Mouse (Mus musculus) left cerebral cortex, adult 18-20 months (tissue): ENCODE measurements around the gene Trappc1. TPM values are rescaled to one million over a fixed set of nuclear protein-coding genes. Genes with fewer than 3 reads are reported as not detected.
A peak's percentile ranks its signal among the peaks of the same experiment; 100 is the strongest.
"Not testable (repeated sequence)": the region's sequence is repeated elsewhere in the genome, so short reads cannot be mapped to it uniquely, and the experiment has no call there.

Experiments
- DNase-seq, 2 experiments: peaks; one replicate each; pipeline ENCODE4 v3.0.0; 2021 to 2022; ENCODE audit warnings: low spot score in 2 of 2, mixed read lengths in 1 of 2
- long read RNA-seq, 2 experiments: library from polyadenylated mRNA; stranded (forward); transcript quantifications; one replicate each; pipeline ENCODE4 v2.0.0; 2021
- total RNA-seq, 2 experiments: library from RNA; stranded (reverse); gene quantifications; 2 replicates each; pipeline ENCODE4 v1.2.3; 2021

Trappc1 gene
- total RNA-seq, result 10 to 100 TPM; 53.2 to 59.5 TPM
- long read RNA-seq, experiment 1, transcript Trappc1-202 (4 exons, 759 nt), result minor isoform, 11 of 47 reads
- long read RNA-seq, experiment 1, transcript Trappc1-203 (5 exons, 751 nt), result major isoform, 25 of 47 reads
- long read RNA-seq, experiment 1, partial matches to known transcripts, result 6 of 47 reads
- long read RNA-seq, experiment 1, other reads (novel, unspliced or antisense), result 5 of 47 reads
- long read RNA-seq, experiment 2, transcript Trappc1-203 (5 exons, 751 nt), result major isoform, 24 of 34 reads
- long read RNA-seq, experiment 2, transcript Trappc1-202 (4 exons, 759 nt), result minor isoform, 5 of 34 reads
- long read RNA-seq, experiment 2, partial matches to known transcripts, result 3 of 34 reads
- long read RNA-seq, experiment 2, other reads (novel, unspliced or antisense), result 2 of 34 reads

- peak; percentile 99 for DNase-seq
These were observed at the start of gene Trappc1, which contains the start of gene Cntrob for GRCm38 (mm10) chr11:69323667-69324111. Gene Trappc1 (plus strand): TSS chr11:69323980. Gene Cntrob (minus strand): TSS chr11:69323775.

GRCm38 (mm10) chr11:69275650-69276049, 48.1 kb upstream of the Trappc1 start:
- no peak for DNase-seq

- DNase-seq, result no peak
These were observed 47.7 kb upstream of the Trappc1 start for GRCm38 (mm10) chr11:69276081-69276480.

- no peak for DNase-seq
These were observed 46.5 kb upstream of the Trappc1 start for GRCm38 (mm10) chr11:69277267-69277666.

- no peak for DNase-seq
These were observed 32.7 kb upstream of the Trappc1 start for GRCm38 (mm10) chr11:69291111-69291510.

- DNase-seq, result peak; percentile 30 to 36
These were observed 28.5 kb upstream of the Trappc1 start for GRCm38 (mm10) chr11:69295286-69295685.

GRCm38 (mm10) chr11:69297799-69298198, 26.0 kb upstream of the Trappc1 start:
- peak; percentile 5 to 31 for DNase-seq

GRCm38 (mm10) chr11:69298231-69298630, 25.5 kb upstream of the Trappc1 start:
- no peak for DNase-seq

- DNase-seq, result no peak
These were observed 21.0 kb upstream of the Trappc1 start for GRCm38 (mm10) chr11:69302817-69303216.

- DNase-seq, result no peak
These were observed 18.5 kb upstream of the Trappc1 start for GRCm38 (mm10) chr11:69305291-69305690.

GRCm38 (mm10) chr11:69306039-69306438, 17.7 kb upstream of the Trappc1 start:
- DNase-seq, result no peak

- no peak for DNase-seq
These were observed 12.5 kb upstream of the Trappc1 start for GRCm38 (mm10) chr11:69311266-69311665.

- no peak for DNase-seq
These were observed 7.4 kb upstream of the Trappc1 start for GRCm38 (mm10) chr11:69316361-69316760.

GRCm38 (mm10) chr11:69318000-69318399, 5.8 kb upstream of the Trappc1 start:
- DNase-seq, result not testable (repeated sequence)

GRCm38 (mm10) chr11:69321580-69321979, 2.2 kb upstream of the Trappc1 start:
- no peak for DNase-seq

- DNase-seq, result peak in 1 of 2 experiments; percentile 58
These were observed 1.8 kb upstream of the Trappc1 start for GRCm38 (mm10) chr11:69322010-69322409.

- no peak for DNase-seq
These were observed 898 bp upstream of the Trappc1 start for GRCm38 (mm10) chr11:69322693-69323471.

GRCm38 (mm10) chr11:69324749-69325148, 969 bp downstream of the Trappc1 start:
- DNase-seq, result no peak

GRCm38 (mm10) chr11:69325628-69326407, 2.0 kb downstream of the Trappc1 start, which contains the start of gene Kcnab3:
Gene Kcnab3 (plus strand): TSS chr11:69326258.
- DNase-seq, result peak; percentile 77 to 85

- DNase-seq, result no peak
These were observed 2.8 kb downstream of the Trappc1 start for GRCm38 (mm10) chr11:69326408-69327156.

- DNase-seq, result no peak
These were observed 3.3 kb downstream of the Trappc1 start for GRCm38 (mm10) chr11:69327157-69327442.
